Mouse (Mus musculus): ENCODE measurements at regions not wholly inside any gene's neighbourhood (a gene's known extent, or its start where the extent isn't known, plus 50 kb on each side); places are given as distances from the start of the nearest gene placed in this dataset.
A peak's percentile ranks its signal among the peaks of the same experiment; 100 is the strongest.

DNA sequence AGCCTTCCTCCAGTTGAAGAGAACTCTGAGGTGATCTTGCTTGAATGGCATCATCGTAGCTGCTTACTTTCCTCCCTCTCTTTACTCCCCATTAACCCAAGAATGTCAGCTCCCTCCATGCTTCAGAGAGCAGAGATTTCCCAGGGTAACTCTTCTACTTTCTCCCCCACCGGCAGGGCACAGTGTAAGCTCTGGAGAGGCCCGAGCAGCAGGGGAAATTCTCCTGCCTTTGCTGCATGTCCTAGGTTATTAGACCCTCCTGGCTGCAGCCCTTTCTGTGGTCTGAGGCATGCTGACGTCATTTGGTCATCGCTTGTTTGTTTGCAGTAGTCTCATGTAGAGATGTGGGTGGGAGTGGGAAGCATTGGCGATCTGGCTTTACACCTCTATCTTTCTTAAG lies 163.2 kb downstream of the Gm10295 start:
- WGBS, result 20% methylated on average over 6 of the region's 6 CpGs
- H3K36me3 ChIP-seq (ENCODE audit: control insufficient read depth, insufficient read depth, low read length), result no peaks in the 10 kb centered on the region

DNA sequence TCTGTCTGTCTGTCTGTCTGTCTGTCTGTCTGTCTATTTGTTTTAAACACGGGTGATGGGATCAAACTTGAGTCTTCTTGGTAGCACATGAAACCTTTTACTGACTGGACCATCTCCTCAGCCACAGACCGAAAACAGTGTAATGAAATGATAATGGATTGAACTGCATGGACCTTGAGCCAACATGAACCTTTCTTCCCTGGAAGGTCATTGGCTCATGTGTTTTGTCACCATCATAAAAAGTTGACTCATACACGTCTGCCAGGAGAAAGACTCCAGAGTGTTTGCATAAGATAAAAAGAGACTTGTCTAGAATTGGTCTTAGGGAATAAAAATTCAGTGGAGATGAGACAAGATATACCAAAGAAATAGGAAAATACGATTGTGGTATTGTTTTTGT lies 176.4 kb downstream of the Gm10295 start:
- H3K4me1 ChIP-seq (ENCODE audit: control insufficient read depth, insufficient read depth, low read length), result no peaks in the 10 kb centered on the region

More for the DNA sequence above, 163.2 kb downstream of the Gm10295 start:
- Histone ChIP-seq H3K27ac (replicated peaks; ENCODE audit: low read depth, low read length) (no peak overlapping the region), H3K27me3 (ENCODE audit: control insufficient read depth, insufficient read depth, low read length) (no peaks in the 10 kb centered on the region), H3K4me2 (ENCODE audit: low read length) (no peak overlapping the region), H3K9me3 (ENCODE audit: control insufficient read depth, low read length) (no peaks in the 10 kb centered on the region), H3K4me1 (ENCODE audit: control insufficient read depth, insufficient read depth, low read length) (no peaks in the 10 kb centered on the region), H3K9ac (replicated peaks; ENCODE audit: low read length) (no peak overlapping the region), H3K4me3 (replicated peaks; ENCODE audit: low read depth, low read length) (no peak overlapping the region)
- ATAC-seq (ENCODE audit: low FRiP score, low TSS enrichment) (no peak), DNase-seq (peak; percentile 12)

DNA sequence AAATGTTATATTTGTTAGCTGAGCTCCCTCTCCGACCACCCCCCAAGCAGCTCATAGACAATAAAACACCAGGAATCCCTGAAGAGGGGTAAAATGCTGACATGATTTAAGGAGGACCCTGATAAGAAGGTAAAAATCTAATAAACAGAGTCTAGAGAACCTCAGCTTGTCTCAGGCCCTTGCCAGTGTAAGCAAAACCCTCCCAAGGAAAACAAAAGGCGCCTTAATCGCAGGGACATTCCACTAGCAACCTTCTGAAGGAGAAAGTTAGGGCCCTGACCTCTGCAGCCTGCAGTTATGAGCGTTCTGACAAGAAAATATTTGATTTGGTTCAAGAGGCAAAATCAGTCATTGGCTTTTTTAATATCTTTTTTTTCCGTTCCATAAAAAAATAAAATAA lies 212.2 kb downstream of the Gm10295 start:
- no peak overlapping the region for H3K4me2 ChIP-seq (ENCODE audit: low read length)
- DNase-seq, result no peak
- H3K27me3 ChIP-seq (ENCODE audit: control insufficient read depth, insufficient read depth, low read length), result no peaks in the 10 kb centered on the region
- no peak overlapping the region for H3K9ac ChIP-seq (replicated peaks; ENCODE audit: low read length)
- H3K4me3 ChIP-seq (replicated peaks; ENCODE audit: low read depth, low read length), result no peak overlapping the region
- 80% methylated on average over 5 of the region's 5 CpGs for WGBS
- no peak for ATAC-seq (ENCODE audit: low FRiP score, low TSS enrichment)
- no peaks in the 10 kb centered on the region for H3K36me3 ChIP-seq (ENCODE audit: control insufficient read depth, insufficient read depth, low read length)
- H3K27ac ChIP-seq (replicated peaks; ENCODE audit: low read depth, low read length), result no peak overlapping the region
- no peaks in the 10 kb centered on the region for H3K4me1 ChIP-seq (ENCODE audit: control insufficient read depth, insufficient read depth, low read length)
- H3K9me3 ChIP-seq (ENCODE audit: control insufficient read depth, low read length), result no peaks in the 10 kb centered on the region

More for the DNA sequence above, 176.4 kb downstream of the Gm10295 start:
- no peak for DNase-seq
- WGBS, result 81% methylated on average over 4 of the region's 4 CpGs
- Histone ChIP-seq H3K9ac (replicated peaks; ENCODE audit: low read length) (no peak overlapping the region), H3K4me3 (replicated peaks; ENCODE audit: low read depth, low read length) (no peak overlapping the region), H3K27me3 (ENCODE audit: control insufficient read depth, insufficient read depth, low read length) (no peaks in the 10 kb centered on the region), H3K27ac (replicated peaks; ENCODE audit: low read depth, low read length) (no peak overlapping the region), H3K36me3 (ENCODE audit: control insufficient read depth, insufficient read depth, low read length) (no peaks in the 10 kb centered on the region), H3K9me3 (ENCODE audit: control insufficient read depth, low read length) (no peaks in the 10 kb centered on the region), H3K4me2 (ENCODE audit: low read length) (no peak overlapping the region)
- no peak for ATAC-seq (ENCODE audit: low FRiP score, low TSS enrichment)

DNA sequence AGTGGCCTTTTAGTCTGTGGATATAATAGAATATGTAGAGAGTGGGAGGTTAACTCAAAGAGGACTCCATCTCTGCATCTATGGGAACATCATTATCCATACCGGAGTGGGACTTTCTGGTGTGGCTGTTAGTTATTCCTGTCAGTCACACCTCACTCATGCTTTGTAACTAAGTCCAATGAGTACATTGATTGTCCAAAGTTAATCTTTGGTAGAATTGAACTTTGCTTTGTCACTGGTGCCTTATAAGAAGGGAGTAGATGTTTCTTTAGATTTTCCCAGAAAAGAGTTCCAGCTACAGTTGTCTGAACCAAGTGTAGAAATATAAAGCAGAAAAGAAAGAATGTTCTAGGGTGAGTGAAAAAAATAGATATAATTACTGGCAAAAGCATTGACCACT lies 221.3 kb downstream of the Gm10295 start:
- DNase-seq (no peak), ATAC-seq (ENCODE audit: low FRiP score, low TSS enrichment) (no peak)
- no peak overlapping the region for H3K27ac ChIP-seq (replicated peaks; ENCODE audit: low read depth, low read length)
- no peaks in the 10 kb centered on the region for H3K4me1 ChIP-seq (ENCODE audit: control insufficient read depth, insufficient read depth, low read length)
- no peaks in the 10 kb centered on the region for H3K9me3 ChIP-seq (ENCODE audit: control insufficient read depth, low read length)
- no peak overlapping the region for H3K4me3 ChIP-seq (replicated peaks; ENCODE audit: low read depth, low read length)
- H3K9ac ChIP-seq (replicated peaks; ENCODE audit: low read length), result no peak overlapping the region
- H3K36me3 ChIP-seq (ENCODE audit: control insufficient read depth, insufficient read depth, low read length), result no peaks in the 10 kb centered on the region
- WGBS, result 92% methylated on average over 1 of the region's 1 CpGs
- H3K27me3 ChIP-seq (ENCODE audit: control insufficient read depth, insufficient read depth, low read length), result no peaks in the 10 kb centered on the region
- no peak overlapping the region for H3K4me2 ChIP-seq (ENCODE audit: low read length)

DNA sequence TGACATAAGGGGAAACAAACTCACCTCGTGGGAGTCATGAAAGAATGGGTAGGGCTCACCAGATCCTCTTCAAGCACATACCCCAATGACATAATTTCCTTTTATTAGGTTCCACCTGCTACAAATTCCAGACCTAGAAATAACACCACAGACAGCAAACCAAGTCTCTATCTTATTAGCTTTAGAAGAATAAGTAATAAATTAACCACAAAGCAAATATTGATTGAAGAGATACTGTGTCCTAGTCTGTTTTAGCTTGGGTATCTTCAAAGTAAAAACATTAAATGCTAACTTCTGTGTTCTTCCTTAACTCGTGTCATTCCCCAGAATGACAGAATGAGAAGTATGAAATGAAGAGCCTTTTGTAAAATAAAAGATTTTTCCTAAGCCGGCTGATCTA lies 222.4 kb downstream of the Gm10295 start:
- Histone ChIP-seq H3K4me1 (ENCODE audit: control insufficient read depth, insufficient read depth, low read length) (no peaks in the 10 kb centered on the region), H3K9ac (replicated peaks; ENCODE audit: low read length) (no peak overlapping the region), H3K4me2 (ENCODE audit: low read length) (no peak overlapping the region), H3K36me3 (ENCODE audit: control insufficient read depth, insufficient read depth, low read length) (no peaks in the 10 kb centered on the region), H3K27ac (replicated peaks; ENCODE audit: low read depth, low read length) (no peak overlapping the region), H3K4me3 (replicated peaks; ENCODE audit: low read depth, low read length) (no peak overlapping the region), H3K27me3 (ENCODE audit: control insufficient read depth, insufficient read depth, low read length) (no peaks in the 10 kb centered on the region), H3K9me3 (ENCODE audit: control insufficient read depth, low read length) (no peaks in the 10 kb centered on the region)
- 82% methylated on average over 3 of the region's 3 CpGs for WGBS
- DNase-seq (no peak), ATAC-seq (ENCODE audit: low FRiP score, low TSS enrichment) (no peak)

DNA sequence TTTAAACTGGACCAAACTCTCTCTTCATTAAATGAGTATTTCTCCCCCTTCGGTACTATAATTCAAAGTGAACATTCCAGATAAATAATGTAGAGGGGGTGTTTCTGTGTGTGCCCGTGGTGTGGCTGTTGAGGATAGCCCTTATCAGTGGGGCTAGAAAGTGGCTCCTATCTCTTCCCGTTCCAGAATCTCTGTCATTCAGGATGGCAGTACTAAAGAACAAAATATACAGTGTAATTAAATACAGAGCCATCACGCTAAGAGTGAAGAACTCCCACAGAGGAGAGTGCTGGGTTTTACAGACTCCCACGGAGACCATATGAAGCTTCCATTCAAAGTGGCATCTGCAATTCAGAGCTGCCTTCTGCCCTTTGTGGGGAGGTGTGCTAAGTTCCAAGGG lies 229.8 kb downstream of the Gm10295 start:
- Histone ChIP-seq H3K27me3 (ENCODE audit: control insufficient read depth, insufficient read depth, low read length) (no peaks in the 10 kb centered on the region), H3K36me3 (ENCODE audit: control insufficient read depth, insufficient read depth, low read length) (no peaks in the 10 kb centered on the region)
- 48% methylated on average over 5 of the region's 5 CpGs for WGBS

DNA sequence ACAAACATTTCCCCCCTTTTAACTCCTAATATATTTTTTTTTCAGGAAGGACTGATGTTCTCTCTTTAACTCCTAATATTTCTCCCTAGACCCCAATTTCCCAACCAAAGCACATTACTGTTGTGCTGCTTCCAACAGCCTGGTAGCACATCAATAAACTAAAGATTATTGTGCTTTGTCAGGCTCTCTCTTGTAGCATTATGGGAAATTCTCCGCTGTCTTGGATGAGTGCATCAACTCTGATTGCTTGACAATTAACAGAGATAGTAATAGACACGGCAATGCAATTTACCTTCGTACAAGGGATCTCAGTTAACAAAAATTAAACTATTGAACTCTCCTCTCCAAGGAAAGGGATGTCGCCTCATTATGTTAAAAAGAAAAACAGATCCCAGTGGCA lies 230.3 kb downstream of the Gm10295 start:
- no peak overlapping the region for H3K4me3 ChIP-seq (replicated peaks; ENCODE audit: low read depth, low read length)
- H3K27ac ChIP-seq (replicated peaks; ENCODE audit: low read depth, low read length), result no peak overlapping the region
- H3K9ac ChIP-seq (replicated peaks; ENCODE audit: low read length), result no peak overlapping the region
- no peaks in the 10 kb centered on the region for H3K27me3 ChIP-seq (ENCODE audit: control insufficient read depth, insufficient read depth, low read length)
- no peaks in the 10 kb centered on the region for H3K4me1 ChIP-seq (ENCODE audit: control insufficient read depth, insufficient read depth, low read length)
- no peak for ATAC-seq (ENCODE audit: low FRiP score, low TSS enrichment)
- no peak for DNase-seq
- WGBS, result 74% methylated on average over 4 of the region's 4 CpGs
- no peaks in the 10 kb centered on the region for H3K36me3 ChIP-seq (ENCODE audit: control insufficient read depth, insufficient read depth, low read length)
- H3K9me3 ChIP-seq (ENCODE audit: control insufficient read depth, low read length), result no peaks in the 10 kb centered on the region
- H3K4me2 ChIP-seq (ENCODE audit: low read length), result no peak overlapping the region

More for the DNA sequence above, 229.8 kb downstream of the Gm10295 start:
- Histone ChIP-seq H3K4me3 (replicated peaks; ENCODE audit: low read depth, low read length) (no peak overlapping the region), H3K9ac (replicated peaks; ENCODE audit: low read length) (no peak overlapping the region), H3K27ac (replicated peaks; ENCODE audit: low read depth, low read length) (no peak overlapping the region), H3K4me1 (ENCODE audit: control insufficient read depth, insufficient read depth, low read length) (no peaks in the 10 kb centered on the region), H3K4me2 (ENCODE audit: low read length) (no peak overlapping the region), H3K9me3 (ENCODE audit: control insufficient read depth, low read length) (no peaks in the 10 kb centered on the region)
- DNase-seq, result no peak
- ATAC-seq (ENCODE audit: low FRiP score, low TSS enrichment), result no peak

DNA sequence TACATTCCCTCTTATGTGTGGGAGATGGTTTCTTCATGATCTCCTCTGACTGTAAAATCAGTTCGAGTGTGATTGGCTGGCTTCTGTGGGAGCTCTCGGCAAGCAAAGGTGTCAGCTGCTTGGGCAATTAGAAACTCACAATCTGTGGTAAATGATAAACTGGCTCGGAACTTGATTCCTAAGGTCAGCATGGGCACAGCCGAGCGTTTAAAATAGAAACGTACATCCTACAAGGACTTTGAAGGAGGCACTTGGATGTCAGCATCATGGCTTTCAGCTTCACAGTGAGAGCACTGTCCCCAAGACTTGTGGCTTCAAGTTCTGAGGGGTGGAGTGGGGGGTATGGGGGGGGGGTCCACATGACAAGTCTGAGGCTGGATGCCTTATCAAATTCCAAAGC lies 231.3 kb downstream of the Gm10295 start:
- Histone ChIP-seq H3K36me3 (ENCODE audit: control insufficient read depth, insufficient read depth, low read length) (no peaks in the 10 kb centered on the region), H3K9me3 (ENCODE audit: control insufficient read depth, low read length) (no peaks in the 10 kb centered on the region), H3K4me2 (ENCODE audit: low read length) (no peak overlapping the region), H3K9ac (replicated peaks; ENCODE audit: low read length) (no peak overlapping the region), H3K27ac (replicated peaks; ENCODE audit: low read depth, low read length) (no peak overlapping the region), H3K4me1 (ENCODE audit: control insufficient read depth, insufficient read depth, low read length) (no peaks in the 10 kb centered on the region), H3K4me3 (replicated peaks; ENCODE audit: low read depth, low read length) (no peak overlapping the region), H3K27me3 (ENCODE audit: control insufficient read depth, insufficient read depth, low read length) (no peaks in the 10 kb centered on the region)
- no peak for DNase-seq
- 87% methylated on average over 6 of the region's 6 CpGs for WGBS
- no peak for ATAC-seq (ENCODE audit: low FRiP score, low TSS enrichment)

DNA sequence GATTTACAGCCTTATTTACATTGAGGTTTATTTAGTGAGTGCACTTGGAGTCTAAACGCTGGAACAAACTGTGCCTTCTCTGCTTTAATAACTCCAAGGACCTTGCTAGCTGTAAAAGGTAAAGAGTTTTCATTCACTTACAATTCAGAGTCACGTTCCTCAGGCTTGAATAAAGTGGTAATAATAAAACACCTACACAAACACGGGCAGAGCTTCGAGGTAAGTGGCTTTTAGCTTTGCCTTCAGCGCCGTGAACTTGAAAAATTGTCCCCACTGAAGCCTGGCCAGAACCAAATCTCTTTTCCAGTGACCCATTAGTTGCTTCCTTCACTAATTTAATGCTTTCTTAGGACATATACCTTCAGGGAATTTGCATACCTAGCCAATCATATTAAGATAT lies 244.2 kb downstream of the Gm10295 start:
- WGBS, result 86% methylated on average over 6 of the region's 6 CpGs
- Histone ChIP-seq H3K4me3 (replicated peaks; ENCODE audit: low read depth, low read length) (no peak overlapping the region), H3K27me3 (ENCODE audit: control insufficient read depth, insufficient read depth, low read length) (no peaks in the 10 kb centered on the region), H3K4me2 (ENCODE audit: low read length) (no peak overlapping the region), H3K27ac (replicated peaks; ENCODE audit: low read depth, low read length) (no peak overlapping the region), H3K9me3 (ENCODE audit: control insufficient read depth, low read length) (no peaks in the 10 kb centered on the region), H3K4me1 (ENCODE audit: control insufficient read depth, insufficient read depth, low read length) (no peaks in the 10 kb centered on the region), H3K36me3 (ENCODE audit: control insufficient read depth, insufficient read depth, low read length) (no peaks in the 10 kb centered on the region), H3K9ac (replicated peaks; ENCODE audit: low read length) (no peak overlapping the region)
- no peak for DNase-seq
- no peak for ATAC-seq (ENCODE audit: low FRiP score, low TSS enrichment)

Data from midbrain, embryonic 14.5 days (tissue).